Mouse (Mus musculus) T-helper 2 cell (primary cell): ENCODE data around the gene Trmt13.

Experiments
- in situ Hi-C: fragments of 300-600 bp; cut with MboI, MseI; formaldehyde crosslinking; loops from one replicate; pipeline ENCODE4 v1.15.1; 2025; ENCODE audit warnings: high pct_unique_total_duplicates

The Trmt13 gene

GRCm38 (mm10) chr3:116547430-116547829, 67.0 kb downstream of the Trmt13 start:
- in situ Hi-C loops, result no loop called here

- in situ Hi-C loops, result no loop called here
These were observed 71.9 kb downstream of the Trmt13 start for GRCm38 (mm10) chr3:116542532-116542931.

GRCm38 (mm10) chr3:116542070-116542469, 72.3 kb downstream of the Trmt13 start:
- in situ Hi-C loops, result no loop called here

GRCm38 (mm10) chr3:116537200-116537573, 77.2 kb downstream of the Trmt13 start:
- in situ Hi-C loops, result no loop called here

GRCm38 (mm10) chr3:116536428-116537199, 77.8 kb downstream of the Trmt13 start:
- in situ Hi-C loops, result no loop called here
